Mouse (Mus musculus) liver, postnatal 0 days (tissue): Measurements from ENCODE around the gene Zfp655. TPM values are rescaled to one million over a fixed set of nuclear protein-coding genes. Genes with fewer than 3 reads are reported as not detected.
A peak's percentile ranks its signal among the peaks of the same experiment; 100 is the strongest.

Experiments used
- ATAC-seq: fragments of 200-750 bp; cut with Nextera tagmentation; 2 replicates; pipeline ENCODE4 v1.8.0; 2017; ENCODE audit warnings: mild to moderate bottlenecking, moderate library complexity
- DNase-seq: peaks from one replicate; pipeline ENCODE4 v3.0.0-alpha.2; 2016
- H3K27ac ChIP-seq: fragments of 300-500 bp; sonication (generic); 2 replicates; pipeline ENCODE4 v1.5.1; 2014; ENCODE audit warnings: antibody characterized with exemption, moderate library complexity, mild to moderate bottlenecking, low read depth
- H3K27me3 ChIP-seq: fragments of 300-500 bp; sonication (generic); 2 replicates; pipeline ENCODE4 v1.6.1; 2014; ENCODE audit warnings: low read length, control low read depth, mixed read lengths; ENCODE audit not compliant: insufficient read depth
- H3K36me3 ChIP-seq: fragments of 300-500 bp; sonication (generic); replicated peaks from 2 replicates; pipeline ENCODE4 v1.6.1; 2014; ENCODE audit warnings: mild to moderate bottlenecking, control low read depth, low read length, moderate library complexity, mixed read lengths; ENCODE audit not compliant: insufficient read depth
- H3K4me1 ChIP-seq: fragments of 300-500 bp; sonication (generic); 2 replicates; pipeline ENCODE4 v1.6.1; 2014; ENCODE audit warnings: antibody characterized with exemption, mild to moderate bottlenecking, control low read depth; ENCODE audit not compliant: insufficient read depth
- H3K4me2 ChIP-seq: fragments of 300-500 bp; sonication (generic); 2 replicates; pipeline ENCODE4 v1.6.1; 2014; ENCODE audit warnings: low read depth, mild to moderate bottlenecking, low read length, moderate library complexity, mixed read lengths
- H3K4me3 ChIP-seq: fragments of 300-500 bp; sonication (generic); 2 replicates; pipeline ENCODE4 v1.5.1; 2014; ENCODE audit warnings: low read depth, low read length
- H3K9ac ChIP-seq: fragments of 300-500 bp; sonication (generic); replicated peaks from 2 replicates; pipeline ENCODE4 v1.6.1; 2014; ENCODE audit warnings: mild to moderate bottlenecking, moderate library complexity
- H3K9me3 ChIP-seq: fragments of 300-500 bp; sonication (generic); 2 replicates; pipeline ENCODE4 v1.6.1; 2016; ENCODE audit warnings: mild to moderate bottlenecking, control low read depth, low read length, mixed read lengths
- CTCF ChIP-seq: sonication (generic); IDR thresholded peaks from 2 replicates; pipeline ENCODE4 v1.5.1; 2016; ENCODE audit warnings: antibody characterized with exemption, low read depth
- EP300 ChIP-seq: IDR thresholded peaks from 2 replicates; pipeline ENCODE4 v1.6.1; 2016; ENCODE audit warnings: antibody characterized with exemption, low read depth, mild to moderate bottlenecking
- WGBS: fragments of 180-500 bp; shearing (Covaris S2); extraction: QIAGEN DNeasy Blood & Tissue Kit; methylation state at CpG from one replicate; pipeline ENCODE4 v1.1.7; 2014; ENCODE audit not compliant: insufficient replicate concordance; 5-methylcytosine and 5-hydroxymethylcytosine counted together
- polyA plus RNA-seq: library from polyadenylated mRNA; unstranded; fragments of >200 nt; fragmentation: Nextera tagmentation; extraction: Ambion mirVana; gene quantifications from 2 replicates; pipeline ENCODE4 v1.2.1, GENCODE M21; 2015

The Zfp655 gene
- 25.4 and 27.4 TPM in 2 replicates for polyA plus RNA-seq

- Histone ChIP-seq H3K4me1 (peaks cover 5% of the 10 kb centered on the region), H3K27ac (peak within 1 kb of the TSS; percentile 99), H3K4me2 (peak within 1 kb of the TSS; percentile 82), H3K36me3 (peaks cover 29% of the 10 kb centered on the region), H3K9me3 (no peaks in the 10 kb centered on the region), H3K9ac (peak within 1 kb of the TSS; percentile 99), H3K4me3 (peak within 1 kb of the TSS; percentile 99), H3K27me3 (no peaks in the 10 kb centered on the region)
- under 1% methylated on average over 42 of the region's 42 CpGs for WGBS
- TF ChIP-seq CTCF: no peak
- peak; percentile 83 for TF ChIP-seq EP300
- ATAC-seq (peak; percentile 97), DNase-seq (peak; percentile 98)
These were observed at the start of gene Zfp655 for GRCm38 (mm10) chr5:145231367-145231871. TSS of gene Zfp655 (plus strand) at chr5:145231715.

GRCm38 (mm10) chr5:145185244-145185643 is 46.3 kb upstream of the Zfp655 start:
- H3K36me3 ChIP-seq: peaks cover 77% of the 10 kb centered on the region
- 71% methylated on average over 2 of the region's 2 CpGs for WGBS
- no peak overlapping the region for H3K4me3 ChIP-seq
- no peaks in the 10 kb centered on the region for H3K27me3 ChIP-seq
- peaks cover 15% of the 10 kb centered on the region for H3K4me1 ChIP-seq
- no peak for TF ChIP-seq CTCF
- TF ChIP-seq EP300: no peak
- no peak overlapping the region for H3K4me2 ChIP-seq
- DNase-seq: no peak
- ATAC-seq: no peak
- no peak overlapping the region for H3K9ac ChIP-seq
- H3K27ac ChIP-seq: no peak overlapping the region
- no peaks in the 10 kb centered on the region for H3K9me3 ChIP-seq

- ATAC-seq (no peak), DNase-seq (no peak)
- Histone ChIP-seq H3K36me3 (peaks cover 39% of the 10 kb centered on the region), H3K4me1 (peaks cover 26% of the 10 kb centered on the region), H3K9ac (peak overlapping the region; percentile 94; the same call in 1 of the 2 replicates), H3K27me3 (no peaks in the 10 kb centered on the region), H3K4me3 (no peak overlapping the region), H3K9me3 (no peaks in the 10 kb centered on the region), H3K4me2 (peak overlapping the region; percentile 91), H3K27ac (no peak overlapping the region)
- WGBS: 64% methylated on average over 6 of the region's 6 CpGs
- no peak for TF ChIP-seq EP300
- no peak for TF ChIP-seq CTCF
These were observed 42.1 kb upstream of the Zfp655 start for GRCm38 (mm10) chr5:145189416-145189815.

- no peak for TF ChIP-seq EP300
- TF ChIP-seq CTCF: no peak
- H3K27ac ChIP-seq: peak overlapping the region; percentile 91
- no peaks in the 10 kb centered on the region for H3K27me3 ChIP-seq
- WGBS: 24% methylated on average over 5 of the region's 5 CpGs
- peaks cover 26% of the 10 kb centered on the region for H3K4me1 ChIP-seq
- no peaks in the 10 kb centered on the region for H3K9me3 ChIP-seq
- DNase-seq (no peak), ATAC-seq (0 out of 2 replicates have a peak, but pooled peaks have one; percentile 3)
- H3K4me3 ChIP-seq: peak overlapping the region; percentile 78
- peaks cover 41% of the 10 kb centered on the region for H3K36me3 ChIP-seq
- peak overlapping the region; percentile 91 for H3K4me2 ChIP-seq
- H3K9ac ChIP-seq: peak overlapping the region; percentile 94
These were observed 41.1 kb upstream of the Zfp655 start for GRCm38 (mm10) chr5:145190373-145190772.

GRCm38 (mm10) chr5:145190875-145191798 is 40.4 kb upstream of the Zfp655 start:
- Histone ChIP-seq H3K9ac (peak overlapping the region; percentile 94), H3K4me2 (peak overlapping the region; percentile 91), H3K27ac (peak overlapping the region; percentile 91), H3K4me1 (peaks cover 26% of the 10 kb centered on the region), H3K9me3 (no peaks in the 10 kb centered on the region), H3K36me3 (peaks cover 41% of the 10 kb centered on the region), H3K27me3 (no peaks in the 10 kb centered on the region), H3K4me3 (peak overlapping the region; percentile 78)
- DNase-seq (peak; percentile 92), ATAC-seq (peak; percentile 95)
- WGBS: under 1% methylated on average over 41 of the region's 41 CpGs
- TF ChIP-seq CTCF: 0 out of 2 replicates have a peak, but pooled peaks have one; percentile 3
- TF ChIP-seq EP300: no peak

GRCm38 (mm10) chr5:145191962-145192361 is 39.6 kb upstream of the Zfp655 start, which contains the start of gene Atp5j2:
TSS of gene Atp5j2 (minus strand) at chr5:145192062.
- H3K9me3 ChIP-seq: no peaks in the 10 kb centered on the region
- H3K9ac ChIP-seq: peak within 1 kb of the TSS; percentile 94
- peak within 1 kb of the TSS; percentile 91 for H3K4me2 ChIP-seq
- peak within 1 kb of the TSS; percentile 91 for H3K27ac ChIP-seq
- H3K27me3 ChIP-seq: no peaks in the 10 kb centered on the region
- 90% methylated on average over 2 of the region's 2 CpGs for WGBS
- H3K36me3 ChIP-seq: peaks cover 39% of the 10 kb centered on the region
- ATAC-seq (no peak), DNase-seq (no peak)
- H3K4me1 ChIP-seq: peaks cover 26% of the 10 kb centered on the region
- no peak for TF ChIP-seq EP300
- no peak for TF ChIP-seq CTCF
- peak within 1 kb of the TSS; percentile 78 for H3K4me3 ChIP-seq
